Mouse (Mus musculus): ENCODE results near the gene Kank2. TPM values are rescaled to one million over a fixed set of nuclear protein-coding genes. Genes with fewer than 3 reads are reported as not detected.
"Not testable (repeated sequence)": the region's sequence is repeated elsewhere in the genome, so short reads cannot be mapped to it uniquely, and the experiment has no call there.

Gene Kank2
- total RNA-seq, 2 experiments from 2014 or later = 50.5 to 54.2 TPM

GRCm38 (mm10) chr9:21788234-21788633 lies 10.3 kb downstream of the Kank2 start:
- intact Hi-C loops (cut with DNase I) = no loop called here
- no peak for DNase-seq

- intact Hi-C loops (cut with DNase I) = loop anchor here (2.0 kb wide), 1 partner anchor 17 kb away; no protein-coding TSS in a partner anchor
- DNase-seq = no peak
Measured at GRCm38 (mm10) chr9:21787654-21788053, 10.9 kb downstream of the Kank2 start.

- intact Hi-C loops (cut with DNase I) = loop anchor here (2.0 kb wide), 1 partner anchor 18 kb away; no protein-coding TSS in a partner anchor
- DNase-seq = peak; percentile 75 to 78
Measured at GRCm38 (mm10) chr9:21786906-21787305, 11.6 kb downstream of the Kank2 start.

GRCm38 (mm10) chr9:21786309-21786708 lies 12.2 kb downstream of the Kank2 start:
- DNase-seq = not testable (repeated sequence)
- intact Hi-C loops (cut with DNase I) = loop anchor here (2.0 kb wide), 1 partner anchor 18 kb away; no protein-coding TSS in a partner anchor

GRCm38 (mm10) chr9:21784517-21785307 lies 13.8 kb downstream of the Kank2 start:
- intact Hi-C loops (cut with DNase I) = no loop called here

GRCm38 (mm10) chr9:21781657-21782468 lies 16.7 kb downstream of the Kank2 start:
- intact Hi-C loops (cut with DNase I) = no loop called here
- no peak for DNase-seq

More at GRCm38 (mm10) chr9:21784517-21785307, 13.8 kb downstream of the Kank2 start:
- no peak for DNase-seq

GRCm38 (mm10) chr9:21777726-21778125 lies 20.8 kb downstream of the Kank2 start:
- no peak for DNase-seq
- intact Hi-C loops (cut with DNase I) = no loop called here

- DNase-seq = no peak
- intact Hi-C loops (cut with DNase I) = no loop called here
Measured at GRCm38 (mm10) chr9:21774353-21774752, 24.2 kb downstream of the Kank2 start.

- DNase-seq; intact Hi-C loops (cut with DNase I): not testable (repeated sequence)
Measured at GRCm38 (mm10) chr9:21773396-21773795, 25.1 kb downstream of the Kank2 start.

- intact Hi-C loops (cut with DNase I) = no loop called here
- peak in 1 of 2 experiments; percentile 53 for DNase-seq
Measured at GRCm38 (mm10) chr9:21769558-21770183, 28.9 kb downstream of the Kank2 start.

GRCm38 (mm10) chr9:21768511-21769411 lies 29.8 kb downstream of the Kank2 start:
- intact Hi-C loops (cut with DNase I) = no loop called here
- DNase-seq = peak; percentile 49 to 69

GRCm38 (mm10) chr9:21767896-21768295 lies 30.6 kb downstream of the Kank2 start:
- DNase-seq = peak; percentile 60 to 64
- intact Hi-C loops (cut with DNase I) = no loop called here

- no peak for DNase-seq
- intact Hi-C loops (cut with DNase I) = loop anchor here (5.0 kb wide), 1 partner anchor 33 kb away; the partner anchor contains the start of gene Kank2
Measured at GRCm38 (mm10) chr9:21764084-21764999, 34.2 kb downstream of the Kank2 start.

GRCm38 (mm10) chr9:21762135-21762534 lies 36.4 kb downstream of the Kank2 start:
- intact Hi-C loops (cut with DNase I) = loop anchor here (5.0 kb wide), 1 partner anchor 35 kb away; the partner anchor contains the start of gene Kank2
- peak in 1 of 2 experiments; percentile 21 for DNase-seq

GRCm38 (mm10) chr9:21760155-21761088 lies 38.1 kb downstream of the Kank2 start, which contains the start of gene Spc24:
TSS of gene Spc24 (minus strand) at chr9:21760303.
- intact Hi-C loops (cut with DNase I) = loop anchor here (5.0 kb wide), 1 partner anchor 37 kb away; the partner anchor contains the start of gene Kank2
- DNase-seq = peak; percentile 96

GRCm38 (mm10) chr9:21759718-21760117 lies 38.8 kb downstream of the Kank2 start:
- DNase-seq = no peak
- intact Hi-C loops (cut with DNase I) = loop anchor here (5.0 kb wide), 1 partner anchor 38 kb away; the partner anchor contains the start of gene Kank2
